Mouse (Mus musculus) gastrocnemius, adult 2 months (tissue): Measurements from ENCODE around the gene Fbxo42. TPM values are rescaled to one million over a fixed set of nuclear protein-coding genes. Genes with fewer than 3 reads are reported as not detected.
A peak's percentile ranks its signal among the peaks of the same experiment; 100 is the strongest.

Source experiments
- DNase-seq: peaks from one replicate; pipeline ENCODE4 v3.0.0; 2022
- H3K27ac ChIP-seq: fragments of 200-600 bp; 2 replicates; pipeline ENCODE4 v1.8.1; 2022; ENCODE audit warnings: mild to moderate bottlenecking
- H3K4me3 ChIP-seq: fragments of 200-600 bp; 2 replicates; pipeline ENCODE4 v1.8.1; 2022; ENCODE audit warnings: mild to moderate bottlenecking, moderate library complexity
- CTCF ChIP-seq: fragments of 200-600 bp; IDR thresholded peaks from 2 replicates; pipeline ENCODE4 v1.8.1; 2022; ENCODE audit warnings: antibody characterized with exemption, mild to moderate bottlenecking, moderate library complexity
- intact Hi-C: fragments of 180-260 bp; cut with DNase I; formaldehyde crosslinking; loops from one replicate; pipeline ENCODE4 v1.15.1; 2025
- total RNA-seq, 2 experiments: library from RNA; stranded (reverse); gene quantifications; 2 replicates each; pipeline ENCODE4 v1.2.3; 2021

The Fbxo42 gene
- total RNA-seq, 2 experiments from 2014 or later, result 10.8 to 10.9 TPM

DNA sequence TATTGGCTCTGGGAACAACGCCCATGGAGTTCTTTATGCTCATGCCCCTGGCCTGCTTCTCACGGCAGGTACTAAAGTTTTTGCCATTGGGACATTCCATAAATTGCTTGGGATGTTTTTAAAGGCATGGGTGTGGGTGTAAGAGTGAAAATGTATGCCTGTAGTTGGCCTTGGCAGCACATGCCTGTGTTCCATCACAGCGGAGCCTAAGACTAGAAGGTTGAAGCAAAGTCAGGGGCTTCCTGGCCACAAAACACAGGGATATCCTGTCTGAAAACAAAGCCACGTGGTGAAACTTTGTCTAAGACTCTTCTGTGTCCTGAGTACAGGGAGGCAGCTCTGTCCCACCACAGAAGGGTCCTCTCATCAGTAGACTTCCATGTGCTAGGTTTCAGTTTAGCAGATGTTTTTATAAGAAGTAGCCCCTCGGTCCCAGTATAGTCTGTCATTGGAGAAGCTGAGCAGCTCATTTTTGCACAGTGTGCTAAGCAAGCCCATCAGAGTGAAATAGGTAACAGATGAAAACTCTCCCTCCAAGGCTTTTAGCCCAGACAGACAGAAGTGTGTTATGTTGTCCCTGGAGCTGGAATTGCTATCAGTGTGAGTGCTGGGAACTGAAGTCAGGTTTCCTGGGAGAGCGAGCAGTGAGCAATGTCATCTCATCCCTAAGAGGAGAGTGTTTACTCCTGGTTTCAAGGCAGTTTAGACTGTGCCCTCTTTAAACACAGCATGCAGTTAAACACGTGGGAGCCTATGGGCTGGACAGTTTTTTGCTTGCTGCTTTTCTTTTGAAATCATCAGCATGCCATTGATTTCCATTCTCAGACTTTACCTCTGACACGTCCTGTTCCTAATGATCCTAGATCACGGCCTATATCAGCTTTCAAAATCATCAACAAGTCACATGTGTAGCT is 39.5 kb downstream of the Fbxo42 start:
- no peak for TF ChIP-seq CTCF
- intact Hi-C loops, result no loop called here

DNA sequence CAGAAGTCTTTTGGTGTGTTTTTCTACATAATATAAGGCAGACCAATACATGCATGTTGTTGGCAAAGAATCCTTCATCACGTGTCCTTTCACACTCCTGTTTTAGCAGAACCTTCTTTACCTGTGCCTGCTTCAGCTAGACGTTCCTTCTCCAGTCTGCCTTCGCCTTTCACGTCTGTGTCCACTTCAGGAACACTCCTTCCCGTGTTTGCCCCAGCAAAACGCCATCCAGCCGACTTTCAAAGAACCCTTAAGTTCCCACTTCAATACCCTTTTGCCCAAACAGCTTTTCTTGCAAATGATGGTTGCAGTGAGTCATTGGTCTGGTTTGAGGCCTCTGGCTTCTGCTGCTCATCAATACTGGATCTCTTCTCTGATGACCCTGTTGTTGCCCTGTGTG is 43.6 kb downstream of the Fbxo42 start:
- no peak for DNase-seq
- intact Hi-C loops, result no loop called here
- no peak overlapping the region for H3K4me3 ChIP-seq
- TF ChIP-seq CTCF, result no peak
- H3K27ac ChIP-seq, result no peak overlapping the region

More for the DNA sequence above, 39.5 kb downstream of the Fbxo42 start:
- H3K27ac ChIP-seq, result no peak overlapping the region
- DNase-seq, result no peak
- no peak overlapping the region for H3K4me3 ChIP-seq

DNA sequence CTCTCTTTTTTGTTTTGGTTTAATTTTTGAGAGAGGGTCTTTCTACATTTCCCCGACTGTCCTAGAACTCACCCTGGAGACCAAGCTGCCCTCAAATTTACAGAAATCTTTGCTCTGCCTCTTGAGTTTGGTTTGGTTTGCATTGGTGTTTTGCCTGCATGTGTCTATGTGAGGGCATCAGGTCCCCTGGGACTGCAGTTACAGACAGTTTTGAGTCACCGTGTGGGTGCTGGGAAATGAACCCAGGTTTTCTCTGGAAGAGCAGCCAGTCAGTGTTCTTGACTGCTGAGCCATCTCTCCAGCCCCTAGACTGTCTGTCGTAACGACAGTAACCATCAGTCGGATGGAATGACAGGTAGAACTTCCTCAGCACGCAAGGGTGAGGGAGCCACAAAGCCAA is 46.8 kb downstream of the Fbxo42 start:
- TF ChIP-seq CTCF, result no peak
- intact Hi-C loops, result no loop called here
- no peak for DNase-seq

DNA sequence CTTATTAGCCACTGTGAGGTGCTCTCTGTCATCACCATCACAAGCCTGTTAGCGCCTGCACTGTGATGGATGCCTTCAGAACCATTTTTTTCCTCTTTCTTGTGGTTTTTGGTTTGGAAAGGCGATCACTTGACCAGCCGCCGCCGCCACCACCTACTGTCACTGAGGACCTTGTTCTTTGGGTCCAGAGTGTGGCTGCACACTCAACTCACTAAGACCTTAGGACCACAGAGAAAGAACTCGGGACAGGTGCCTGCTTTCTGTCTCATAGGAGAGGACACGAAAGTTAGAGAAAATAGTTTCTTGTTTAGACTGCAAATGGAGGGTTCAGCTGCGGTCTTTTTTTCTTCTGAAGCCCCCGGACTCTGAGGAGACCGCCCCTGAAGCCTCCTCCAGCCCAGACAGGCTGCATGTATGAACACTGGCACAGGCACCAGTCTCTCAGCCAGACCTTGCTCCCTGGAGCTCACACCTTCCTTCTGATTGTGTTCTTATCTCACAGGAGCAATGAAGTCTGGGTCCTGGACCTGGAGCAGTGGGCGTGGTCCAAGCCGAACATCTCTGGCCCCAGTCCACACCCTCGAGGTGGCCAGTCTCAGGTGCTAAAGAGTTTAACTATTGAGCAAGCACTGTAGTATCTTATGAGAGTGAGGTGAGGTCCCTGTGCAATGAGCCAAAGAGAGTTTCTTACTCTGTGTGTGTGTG is 49.4 kb downstream of the Fbxo42 start:
- intact Hi-C loops, result no loop called here
- Histone ChIP-seq H3K27ac (no peak overlapping the region), H3K4me3 (no peak overlapping the region)
- DNase-seq, result no peak
- no peak for TF ChIP-seq CTCF

More for the DNA sequence above, 46.8 kb downstream of the Fbxo42 start:
- Histone ChIP-seq H3K4me3 (no peak overlapping the region), H3K27ac (no peak overlapping the region)

DNA sequence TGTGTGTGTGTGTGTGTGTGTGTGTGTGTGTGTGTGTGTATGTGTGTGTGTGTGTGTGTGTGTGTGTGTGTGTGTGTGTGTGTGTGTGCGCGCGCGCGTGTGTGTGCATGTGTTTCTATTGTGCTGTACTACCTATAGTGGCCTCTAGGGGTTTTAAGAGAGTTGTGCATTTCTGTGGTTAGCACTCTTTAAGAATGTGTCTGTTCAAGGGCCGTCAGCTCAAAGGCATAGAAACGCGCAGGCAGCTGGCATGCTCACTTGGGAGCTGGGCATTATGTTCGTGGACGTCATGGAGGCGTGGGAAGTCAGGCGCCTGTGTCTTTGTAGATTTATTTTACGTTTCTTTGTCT is 49.9 kb downstream of the Fbxo42 start:
- TF ChIP-seq CTCF, result no peak; the same call in 1 of the 2 replicates
- no peak overlapping the region for H3K27ac ChIP-seq
- DNase-seq, result no peak
- H3K4me3 ChIP-seq, result no peak overlapping the region
- intact Hi-C loops, result no loop called here

DNA sequence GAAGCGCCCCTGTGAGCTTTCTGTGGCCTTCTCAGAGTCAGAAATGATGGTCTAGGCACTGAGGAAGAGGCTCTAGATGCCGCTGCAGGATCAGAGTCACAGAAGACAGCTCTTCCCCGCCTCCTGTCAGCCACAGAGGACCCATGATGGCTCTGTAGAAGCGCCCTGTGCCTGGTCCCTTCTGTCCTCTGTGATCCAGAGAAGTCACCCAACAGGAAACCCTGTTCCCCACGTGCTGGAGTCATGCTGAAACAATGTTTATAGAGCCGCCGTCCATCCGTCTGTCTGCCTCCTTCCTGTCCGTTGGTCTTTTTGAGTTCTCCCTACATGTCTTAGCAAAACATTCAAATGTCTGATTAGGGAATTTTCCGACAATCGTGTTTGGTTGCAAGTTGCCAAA is 53.2 kb downstream of the Fbxo42 start:
- intact Hi-C loops, result no loop called here
- no peak overlapping the region for H3K4me3 ChIP-seq
- TF ChIP-seq CTCF, result no peak
- peak overlapping the region; percentile 35; the same call in 1 of the 2 replicates for H3K27ac ChIP-seq
- DNase-seq, result no peak

DNA sequence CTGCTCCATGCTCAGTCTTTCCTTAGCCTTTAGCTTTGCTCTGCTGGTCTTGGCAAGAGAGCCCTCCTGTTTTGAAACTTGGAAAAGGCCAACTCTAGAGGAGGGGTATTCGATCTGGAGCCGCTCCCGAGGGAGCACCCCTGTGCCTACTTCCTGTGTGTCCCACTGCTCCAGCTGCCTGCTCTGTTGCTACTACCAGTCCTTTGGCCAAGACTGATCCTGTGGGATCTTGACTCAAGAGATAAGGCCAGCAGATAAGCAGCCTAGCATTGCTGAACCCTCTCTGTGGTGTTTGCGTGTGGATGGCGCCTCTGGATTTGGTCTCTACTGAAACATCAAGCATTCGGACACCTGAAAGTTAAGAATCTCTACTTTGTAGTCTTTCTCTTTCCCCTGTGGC is 54.5 kb downstream of the Fbxo42 start:
- intact Hi-C loops, result no loop called here
- Histone ChIP-seq H3K4me3 (no peak overlapping the region), H3K27ac (no peak overlapping the region)
- no peak for TF ChIP-seq CTCF
- no peak for DNase-seq

DNA sequence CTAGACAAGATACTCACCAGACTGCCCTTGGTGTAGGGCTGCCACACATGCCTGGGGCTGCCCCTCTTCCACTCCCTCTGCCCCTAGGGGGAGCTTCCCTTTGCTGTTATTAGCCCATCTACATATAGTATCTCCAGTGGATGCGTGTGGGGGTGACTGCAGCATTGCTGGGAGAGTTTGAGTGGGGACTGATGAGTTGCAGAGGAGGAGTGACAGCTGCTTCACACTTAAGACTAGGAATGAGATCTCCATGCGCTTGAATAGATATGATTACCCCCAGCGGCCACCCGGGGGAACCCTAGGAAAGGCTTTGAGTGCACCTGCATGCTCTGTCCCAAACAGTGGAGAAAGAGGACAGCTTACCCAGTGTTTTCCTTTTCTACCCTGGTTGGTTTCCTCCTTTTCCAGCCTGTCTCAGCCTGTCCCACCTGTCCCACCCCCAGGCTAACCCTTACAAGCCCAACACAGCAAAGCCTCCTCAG is 56.9 kb downstream of the Fbxo42 start:
- no peak overlapping the region for H3K27ac ChIP-seq
- no peak for DNase-seq
- intact Hi-C loops, result no loop called here
- peak; percentile 44 for TF ChIP-seq CTCF
- H3K4me3 ChIP-seq, result no peak overlapping the region

DNA sequence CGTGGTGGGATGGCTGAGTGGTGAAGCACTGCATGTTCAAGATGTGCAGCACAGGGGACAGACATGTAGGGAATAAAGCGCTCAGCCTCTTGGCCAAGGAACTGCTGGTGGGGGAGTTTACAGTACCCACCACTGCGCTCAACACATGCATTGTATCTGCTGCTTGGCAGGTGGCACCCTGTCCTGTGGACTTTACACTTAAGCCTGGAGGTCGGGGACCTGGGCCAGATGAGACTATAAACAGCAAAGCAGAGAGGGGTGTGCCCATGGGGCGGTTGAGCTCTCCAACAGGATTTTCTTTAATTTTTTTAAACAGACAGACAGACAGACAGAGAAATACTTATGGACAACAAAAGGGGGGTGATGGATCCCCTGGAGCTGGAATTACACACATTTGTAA is 59.4 kb downstream of the Fbxo42 start:
- H3K27ac ChIP-seq, result no peak overlapping the region
- no peak for DNase-seq
- intact Hi-C loops, result no loop called here
- TF ChIP-seq CTCF, result no peak
- no peak overlapping the region for H3K4me3 ChIP-seq

DNA sequence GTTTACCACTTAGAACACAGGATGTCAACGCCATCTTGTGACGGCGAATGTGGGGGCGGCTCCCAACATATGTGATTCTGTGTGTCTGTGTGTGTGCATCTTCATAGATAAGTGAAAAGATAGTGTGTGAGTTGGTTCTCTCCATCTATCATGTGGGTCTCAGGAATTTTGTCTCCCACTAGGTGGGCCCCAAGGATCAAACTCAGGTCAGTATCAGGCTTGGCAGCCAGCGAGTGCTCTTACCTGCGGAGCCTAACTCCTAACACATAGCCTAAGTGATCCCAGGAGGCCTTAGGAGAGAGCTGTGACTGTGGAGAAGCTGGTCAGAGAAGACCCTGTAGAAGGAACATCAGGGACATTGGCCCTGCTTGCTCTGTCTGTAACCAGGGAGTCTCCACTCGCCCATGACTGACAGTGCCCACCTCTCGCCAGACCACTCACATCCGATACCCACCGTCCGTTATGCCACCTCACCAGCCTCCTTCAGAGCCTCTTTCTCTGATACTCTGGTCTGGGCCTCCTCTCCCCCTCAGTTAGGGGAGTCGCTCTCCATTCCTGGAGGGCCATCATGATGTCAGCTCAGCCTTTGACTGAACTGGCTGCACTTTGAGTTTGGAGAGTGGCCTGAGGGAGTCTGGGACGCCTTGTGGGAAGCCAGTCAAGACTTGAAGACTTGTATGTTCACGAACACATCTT is 63.0 kb downstream of the Fbxo42 start:
- intact Hi-C loops, result loop anchor here (5.0 kb wide), 1 partner anchor 63 kb away; the partner anchor contains the start of gene Fbxo42
- no peak for TF ChIP-seq CTCF
- Histone ChIP-seq H3K27ac (peak overlapping the region; percentile 90), H3K4me3 (peak overlapping the region; percentile 68)
- no peak for DNase-seq

DNA sequence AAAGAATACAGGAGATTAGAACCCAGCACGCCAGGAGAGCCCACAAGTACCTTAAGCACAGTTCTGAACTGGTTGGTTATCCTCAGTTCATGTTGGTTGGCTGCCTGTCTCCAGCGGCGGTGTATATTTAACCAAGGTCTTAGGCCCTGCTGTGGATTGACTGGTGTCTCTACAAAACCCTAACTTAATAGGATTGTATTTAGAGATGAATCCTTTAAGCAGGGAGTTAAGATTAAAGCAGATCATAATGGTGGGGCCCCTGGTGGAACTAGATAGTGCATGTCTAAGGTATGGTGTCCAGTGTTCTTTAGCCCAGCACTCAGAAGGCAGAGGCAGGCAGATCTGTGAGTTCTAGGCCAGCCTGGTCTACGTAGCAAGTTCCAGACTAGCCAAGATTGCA is 63.9 kb downstream of the Fbxo42 start:
- DNase-seq, result no peak

DNA sequence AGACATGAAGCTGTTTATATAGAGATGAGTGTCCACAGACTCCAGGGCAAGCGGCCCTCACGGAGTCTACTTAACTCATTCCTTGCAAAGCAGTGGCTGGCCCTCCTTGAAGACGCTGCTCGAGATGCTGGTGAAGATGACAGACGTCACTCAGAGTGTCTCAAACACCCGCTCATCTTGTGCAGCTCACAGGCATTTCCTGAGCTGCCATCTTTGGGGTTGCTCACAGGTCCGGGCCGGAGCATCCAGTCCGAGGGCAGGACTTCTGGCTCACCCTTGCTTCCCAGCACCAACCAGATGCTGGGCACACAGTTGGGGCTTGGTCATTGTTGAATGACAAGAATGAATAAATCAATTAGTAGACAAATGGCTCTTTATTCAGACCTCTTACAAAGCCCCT is 65.2 kb downstream of the Fbxo42 start:
- Histone ChIP-seq H3K27ac (no peak overlapping the region; the same call in 1 of the 2 replicates), H3K4me3 (no peak overlapping the region)
- DNase-seq, result no peak
- no peak for TF ChIP-seq CTCF
- intact Hi-C loops, result loop anchor here (5.0 kb wide), 1 partner anchor 66 kb away; the partner anchor contains the start of gene Fbxo42

More for the DNA sequence above, 63.9 kb downstream of the Fbxo42 start:
- H3K27ac ChIP-seq, result no peak overlapping the region
- intact Hi-C loops, result loop anchor here (5.0 kb wide), 1 partner anchor 64 kb away; the partner anchor contains the start of gene Fbxo42
- H3K4me3 ChIP-seq, result no peak overlapping the region
- no peak for TF ChIP-seq CTCF
